Mouse (Mus musculus) layer of hippocampus, adult 9-11 months (tissue): ENCODE measurements at regions not wholly inside any gene's neighbourhood (a gene's known extent, or its start where the extent isn't known, plus 50 kb on each side); places are given as distances from the start of the nearest gene placed in this dataset.

Source experiments
- DNase-seq: peaks from one replicate; pipeline ENCODE4 v3.0.0; 2022

DNA sequence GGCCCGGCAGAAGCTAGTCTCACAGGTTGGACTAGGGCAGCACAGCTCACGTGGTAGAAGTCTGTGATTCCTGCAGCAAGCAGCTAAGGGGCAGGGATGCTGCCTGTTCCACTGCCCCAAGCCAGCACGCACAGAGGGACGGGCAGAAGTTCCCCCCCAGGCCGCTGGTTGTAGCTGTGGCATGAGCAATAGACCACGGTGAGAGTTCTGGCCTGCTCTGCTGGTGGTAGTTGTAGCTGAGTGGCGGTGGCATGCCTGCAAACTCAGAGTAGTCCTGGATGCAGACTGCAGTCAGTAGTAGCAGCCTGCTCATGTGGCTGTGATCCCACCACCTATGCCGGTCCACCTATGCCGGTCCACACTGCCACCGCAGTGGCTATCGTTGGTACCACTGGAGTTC lies 71.5 kb upstream of the Rpl39l start:
- DNase-seq, result no peak

GRCm38 (mm10) chr16:10088461-10089353 lies 81.3 kb upstream of the Rpl39l start:
- DNase-seq, result no peak

DNA sequence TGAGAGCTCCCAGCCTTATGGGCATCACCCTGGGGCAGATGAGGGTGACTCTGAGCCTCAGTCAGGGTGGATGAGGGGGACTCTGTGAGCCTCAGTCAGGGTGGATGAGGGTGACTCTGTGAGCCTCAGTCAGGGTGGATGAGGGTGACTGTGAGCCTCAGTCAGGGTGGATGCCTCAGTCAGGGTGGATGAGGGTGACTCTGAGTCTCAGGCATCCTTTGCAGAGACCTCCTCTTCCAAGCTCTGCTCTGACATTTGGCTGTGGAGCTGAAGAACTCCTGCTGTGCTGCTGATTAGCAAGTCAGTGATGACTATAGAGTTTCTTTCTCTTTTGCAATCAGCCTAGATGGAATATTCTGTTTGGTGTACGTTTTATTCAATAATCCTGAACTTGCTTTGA lies 83.7 kb upstream of the Rpl39l start:
- no peak for DNase-seq

DNA sequence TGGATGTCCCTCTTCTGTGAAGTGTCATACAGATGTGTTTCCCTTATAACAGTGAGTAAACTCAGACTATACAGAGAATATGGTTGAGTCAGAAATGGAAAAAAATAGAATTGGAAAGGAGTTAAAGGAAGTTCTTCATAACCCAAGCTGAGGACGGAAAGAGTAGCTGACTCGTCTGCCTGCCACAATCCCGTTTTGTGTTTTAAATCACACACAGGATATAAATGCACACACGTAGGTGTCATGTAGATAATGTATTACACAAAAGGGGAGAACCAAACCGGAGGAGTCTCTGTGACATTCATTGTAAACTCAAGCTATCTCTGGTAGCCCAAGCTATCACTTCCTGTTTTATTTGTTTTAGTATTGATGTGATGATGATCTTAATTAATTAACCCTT lies 84.6 kb upstream of the Rpl39l start:
- no peak for DNase-seq

GRCm38 (mm10) chr16:10081751-10082150 lies 86.4 kb upstream of the Grin2a start:
- no peak for DNase-seq

DNA sequence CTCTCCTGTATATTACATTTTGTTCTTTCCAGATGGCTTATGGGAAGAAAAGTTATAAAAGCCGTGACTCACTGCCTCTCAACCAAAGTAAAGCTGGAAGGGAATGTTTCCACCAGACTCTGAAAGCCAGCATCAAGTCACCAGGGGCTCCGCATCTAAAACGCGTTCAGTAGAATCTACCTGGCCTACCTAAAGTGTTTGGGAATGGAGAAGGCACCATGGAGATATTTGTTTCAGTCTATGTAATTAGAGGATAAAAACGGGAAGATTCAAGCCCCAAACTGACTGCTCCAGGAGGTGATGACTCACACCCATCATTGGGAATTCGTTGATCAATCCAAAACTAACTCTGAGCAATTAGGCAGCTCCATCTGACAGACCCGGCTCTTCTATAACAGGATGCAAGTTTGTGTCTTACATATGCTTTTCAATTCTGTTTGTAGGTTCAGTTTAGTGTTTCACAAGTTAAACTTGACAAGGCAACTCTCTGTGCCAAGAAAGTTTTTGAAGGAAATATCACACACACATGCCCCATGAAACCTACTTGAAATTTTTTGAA lies 84.8 kb upstream of the Grin2a start:
- DNase-seq, result peak; percentile 58

DNA sequence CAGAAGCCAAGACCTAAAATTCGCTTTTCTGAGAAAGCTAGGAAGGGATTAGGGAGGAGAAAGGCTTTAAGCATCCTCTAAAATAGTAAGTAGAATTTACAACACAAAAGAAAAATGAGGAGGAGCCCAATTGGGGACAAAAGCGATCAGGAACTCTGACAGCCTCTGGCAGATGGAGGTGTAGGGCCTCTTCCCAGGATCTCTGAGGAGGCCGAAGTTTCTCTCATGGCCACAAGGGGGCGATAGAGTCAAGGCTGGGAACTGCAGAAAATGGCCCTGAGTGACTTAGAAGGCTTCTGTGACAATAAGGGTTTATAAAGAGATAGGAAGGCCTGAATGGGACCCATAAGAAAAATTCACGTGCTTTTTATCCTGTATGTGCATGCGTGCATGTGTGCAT lies 77.8 kb upstream of the Grin2a start:
- DNase-seq, result peak; percentile 53

DNA sequence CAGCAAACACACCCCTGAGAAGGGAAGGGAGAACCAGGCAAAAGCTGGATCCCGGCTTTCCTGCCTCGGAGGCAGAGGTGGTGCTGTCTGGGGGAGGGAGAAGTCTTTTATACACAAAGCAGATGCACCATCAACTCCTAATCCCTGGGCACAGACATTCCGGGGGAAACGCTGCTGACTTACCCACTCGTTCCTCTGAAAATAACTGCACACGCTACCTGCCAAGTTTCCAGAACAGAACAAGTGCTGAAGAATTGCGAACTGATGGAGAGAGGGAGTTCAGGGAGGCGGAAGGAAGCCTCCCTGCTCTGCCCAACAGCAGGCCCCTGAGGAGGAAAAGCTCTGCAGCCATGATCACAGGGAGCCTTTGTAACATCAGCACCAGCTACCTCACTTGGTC lies 68.1 kb upstream of the Grin2a start:
- DNase-seq, result peak; percentile 88

- DNase-seq, result no peak
These were observed 62.7 kb upstream of the Grin2a start for GRCm38 (mm10) chr16:10058094-10058493.
